Mouse (Mus musculus) liver, adult 2 months (tissue): ENCODE measurements around the gene Ptdss2.

Source experiments
- CTCF ChIP-seq: fragments of 200-500 bp; IDR thresholded peaks from 2 replicates; pipeline ENCODE4 v1.5.1; 2011; ENCODE audit warnings: low read depth, low read length, control low read depth
- POLR2A ChIP-seq: fragments of 200-500 bp; IDR thresholded peaks from 2 replicates; pipeline ENCODE4 v1.6.1; 2011; ENCODE audit warnings: low read length, control low read depth; ENCODE audit not compliant: insufficient read depth; ENCODE audit errors: extremely low read depth

DNA sequence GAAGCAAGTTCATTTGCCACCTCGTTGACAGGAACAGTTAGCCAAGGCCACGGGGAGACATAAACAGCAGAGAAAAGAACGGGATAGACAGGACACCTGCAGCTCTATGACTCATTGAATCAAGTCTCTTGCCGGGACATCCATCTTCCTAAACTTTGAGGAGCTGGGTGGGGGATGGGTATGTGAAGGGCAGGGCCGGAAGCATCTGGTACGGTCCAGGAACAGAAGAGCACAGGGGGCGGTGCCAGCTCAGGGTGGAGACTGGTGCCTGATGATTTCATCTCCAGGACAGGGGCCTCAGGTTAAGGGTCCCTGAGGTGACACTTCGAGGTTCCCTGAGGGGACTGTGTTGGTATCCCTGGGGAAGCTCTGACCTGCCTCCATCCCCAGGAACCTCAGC is 34.3 kb upstream of the Ptdss2 start:
- no peak for TF ChIP-seq CTCF
- no peak for TF ChIP-seq POLR2A
